Mouse (Mus musculus) limb, embryonic 10.5 days (tissue): ENCODE measurements around the gene Slc44a1. TPM values are rescaled to one million over a fixed set of nuclear protein-coding genes. Genes with fewer than 3 reads are reported as not detected.
A peak's percentile ranks its signal among the peaks of the same experiment; 100 is the strongest.

Experiments
- DNase-seq: peaks from one replicate; pipeline ENCODE4 v3.0.0-alpha.2; 2017; ENCODE audit warnings: low spot score
- H3K27ac ChIP-seq: fragments of 300-500 bp; sonication (generic); 2 replicates; pipeline ENCODE4 v1.5.1; 2016; ENCODE audit warnings: mild to moderate bottlenecking
- H3K27me3 ChIP-seq: fragments of 300-500 bp; sonication (generic); 2 replicates; pipeline ENCODE4 v1.6.1; 2016; ENCODE audit warnings: low read depth, mild to moderate bottlenecking; ENCODE audit not compliant: poor library complexity, severe bottlenecking
- H3K36me3 ChIP-seq: fragments of 300-500 bp; sonication (generic); 2 replicates; pipeline ENCODE4 v1.6.1; 2016; ENCODE audit warnings: mild to moderate bottlenecking, moderate library complexity
- H3K4me1 ChIP-seq: fragments of 300-500 bp; sonication (generic); 2 replicates; pipeline ENCODE4 v1.6.1; 2016
- H3K4me3 ChIP-seq: fragments of 300-500 bp; sonication (generic); 2 replicates; pipeline ENCODE4 v1.5.1; 2016; ENCODE audit warnings: mild to moderate bottlenecking, moderate library complexity
- H3K9me3 ChIP-seq: fragments of 300-500 bp; sonication (generic); replicated peaks from 2 replicates; pipeline ENCODE4 v1.6.1; 2016; ENCODE audit warnings: mild to moderate bottlenecking
- WGBS: fragments of 180-500 bp; shearing (Covaris S2); methylation state at CpG from one replicate; pipeline ENCODE4 v1.1.7; 2016; 5-methylcytosine and 5-hydroxymethylcytosine counted together
- polyA plus RNA-seq: library from polyadenylated mRNA; unstranded; fragments of >200 nt; fragmentation: Nextera tagmentation; extraction: Ambion mirVana; gene quantifications from 2 replicates; pipeline ENCODE4 v1.2.1, GENCODE M21; 2016

Slc44a1 gene
- 10.7 and 18.3 TPM in 2 replicates for polyA plus RNA-seq

DNA sequence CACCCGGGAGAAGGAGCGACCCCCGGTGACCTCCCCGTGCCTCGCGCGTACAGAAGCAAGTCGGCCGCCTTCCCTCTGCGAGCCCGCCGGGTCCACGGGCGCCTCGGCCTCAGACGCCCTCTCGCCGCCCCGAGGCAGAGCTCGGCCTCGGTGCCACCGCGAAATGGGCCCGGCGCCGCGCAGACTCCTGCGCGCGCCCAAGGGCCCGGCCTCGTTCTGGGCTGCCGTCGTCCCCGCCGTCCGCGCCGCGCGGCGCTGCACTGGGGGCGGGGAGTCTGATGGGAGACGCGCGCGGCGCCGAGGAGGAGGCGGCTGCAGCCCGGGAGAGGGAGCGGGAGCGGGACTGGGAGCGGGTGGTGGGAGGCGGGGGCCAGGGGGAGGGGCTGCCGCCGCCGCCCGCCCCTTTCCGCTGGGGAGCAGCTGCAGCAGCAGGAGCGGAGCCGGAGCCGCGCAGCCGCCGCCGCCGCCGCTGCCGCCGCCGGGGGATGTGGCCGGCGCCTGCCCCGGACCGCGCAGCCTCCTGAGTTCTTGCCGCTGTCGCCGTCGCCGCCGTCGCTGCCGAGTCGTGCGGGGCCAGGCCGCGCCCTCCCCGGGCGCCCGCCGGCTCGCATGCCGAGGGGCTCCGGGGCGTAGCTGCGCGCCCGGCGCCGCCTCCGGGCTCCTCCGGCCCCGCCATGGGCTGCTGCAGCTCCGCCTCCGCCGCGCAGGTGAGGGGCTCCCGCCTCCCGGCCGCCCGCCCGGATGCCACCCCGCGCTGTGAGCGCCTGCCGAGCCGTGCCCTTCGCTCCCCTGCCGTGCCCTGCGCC, at the start of gene Slc44a1:
TSS of gene Slc44a1 (plus strand) at position 404 of the 806 bp plus-strand sequence.
- Histone ChIP-seq H3K36me3 (no peaks in the 10 kb centered on the region), H3K4me3 (peak within 1 kb of the TSS; percentile 89), H3K9me3 (no peaks in the 10 kb centered on the region), H3K27me3 (peaks cover 10% of the 10 kb centered on the region; the same call in 1 of the 2 replicates), H3K27ac (peak within 1 kb of the TSS; percentile 91), H3K4me1 (peaks cover 62% of the 10 kb centered on the region)
- 4% methylated on average over 111 of the region's 122 CpGs for WGBS
- DNase-seq: peak; percentile 91

DNA sequence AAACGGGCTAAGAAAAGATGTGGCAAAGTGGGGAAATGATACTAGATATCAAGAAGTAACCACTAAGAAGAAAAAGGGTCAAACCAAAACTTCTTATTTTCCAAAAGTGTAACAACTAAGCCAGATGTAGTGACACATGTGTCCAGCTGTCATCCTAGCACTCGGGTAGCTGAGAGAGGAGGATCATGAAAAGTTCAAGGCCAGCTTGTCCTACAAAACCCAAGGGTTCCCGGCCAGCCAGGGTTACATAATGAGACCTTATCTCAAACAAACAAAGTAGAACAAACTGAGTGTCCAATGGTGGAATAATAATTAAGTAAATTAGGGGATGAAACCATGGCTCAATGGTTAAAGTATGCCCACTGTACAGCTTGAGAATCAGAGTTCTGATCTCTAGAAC, 45.2 kb upstream of the Slc44a1 start:
- Histone ChIP-seq H3K9me3 (no peaks in the 10 kb centered on the region), H3K27me3 (no peaks in the 10 kb centered on the region), H3K27ac (no peak overlapping the region), H3K4me1 (peaks cover 17% of the 10 kb centered on the region; the same call in 1 of the 2 replicates), H3K4me3 (no peak overlapping the region), H3K36me3 (no peaks in the 10 kb centered on the region)
- WGBS: 86% methylated on average over 3 of the region's 3 CpGs
- no peak for DNase-seq

GRCm38 (mm10) chr4:53396623-53397192, 43.5 kb upstream of the Slc44a1 start:
- DNase-seq: no peak
- Histone ChIP-seq H3K9me3 (no peaks in the 10 kb centered on the region), H3K4me1 (peaks cover 20% of the 10 kb centered on the region; the same call in 1 of the 2 replicates), H3K27ac (no peak overlapping the region), H3K36me3 (no peaks in the 10 kb centered on the region), H3K27me3 (no peaks in the 10 kb centered on the region), H3K4me3 (no peak overlapping the region)
- 81% methylated on average over 11 of the region's 11 CpGs for WGBS

- Histone ChIP-seq H3K27me3 (no peaks in the 10 kb centered on the region), H3K4me3 (no peak overlapping the region), H3K9me3 (no peaks in the 10 kb centered on the region), H3K4me1 (peaks cover 20% of the 10 kb centered on the region; the same call in 1 of the 2 replicates), H3K36me3 (no peaks in the 10 kb centered on the region), H3K27ac (no peak overlapping the region)
- WGBS: 80% methylated on average over 4 of the region's 4 CpGs
- no peak for DNase-seq
Observed at GRCm38 (mm10) chr4:53397280-53398117, 42.7 kb upstream of the Slc44a1 start.

GRCm38 (mm10) chr4:53398561-53398960, 41.7 kb upstream of the Slc44a1 start:
- Histone ChIP-seq H3K36me3 (no peaks in the 10 kb centered on the region), H3K4me1 (peaks cover 20% of the 10 kb centered on the region; the same call in 1 of the 2 replicates), H3K27ac (no peak overlapping the region), H3K9me3 (no peaks in the 10 kb centered on the region), H3K4me3 (no peak overlapping the region), H3K27me3 (no peaks in the 10 kb centered on the region)
- no peak for DNase-seq
- 74% methylated on average over 5 of the region's 5 CpGs for WGBS

DNA sequence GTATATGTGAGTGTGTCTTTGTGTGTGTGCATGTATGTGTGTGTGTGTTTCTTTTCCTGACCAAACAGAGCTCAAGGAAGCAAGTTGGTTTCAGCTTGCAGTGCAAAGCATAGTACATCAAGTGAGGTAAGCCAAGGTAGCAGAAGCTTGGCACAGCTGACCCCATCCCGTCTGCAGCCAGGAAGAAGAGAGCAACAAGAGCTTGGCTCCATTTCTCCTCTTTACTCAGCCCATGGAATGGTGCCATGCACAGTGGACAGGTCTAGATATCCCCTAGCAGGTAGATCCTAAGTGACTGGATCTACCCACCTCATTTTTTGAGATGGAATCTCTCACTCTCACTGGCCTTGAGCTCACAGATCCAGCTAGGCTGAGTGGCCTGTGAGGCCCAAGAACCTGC, 40.8 kb upstream of the Slc44a1 start:
- H3K27me3 ChIP-seq: no peaks in the 10 kb centered on the region
- no peak for DNase-seq
- H3K4me3 ChIP-seq: no peak overlapping the region
- H3K27ac ChIP-seq: no peak overlapping the region; the same call in 1 of the 2 replicates
- H3K9me3 ChIP-seq: no peaks in the 10 kb centered on the region
- 96% methylated on average over 1 of the region's 1 CpGs for WGBS
- H3K36me3 ChIP-seq: no peaks in the 10 kb centered on the region
- H3K4me1 ChIP-seq: peaks cover 20% of the 10 kb centered on the region; the same call in 1 of the 2 replicates

- Histone ChIP-seq H3K27ac (no peak overlapping the region), H3K4me3 (no peak overlapping the region), H3K9me3 (no peaks in the 10 kb centered on the region), H3K27me3 (no peaks in the 10 kb centered on the region), H3K4me1 (peaks cover 9% of the 10 kb centered on the region; the same call in 1 of the 2 replicates), H3K36me3 (no peaks in the 10 kb centered on the region)
- no peak for DNase-seq
- WGBS: 94% methylated on average over 12 of the region's 12 CpGs
Observed at GRCm38 (mm10) chr4:53403386-53403785, 36.8 kb upstream of the Slc44a1 start.

DNA sequence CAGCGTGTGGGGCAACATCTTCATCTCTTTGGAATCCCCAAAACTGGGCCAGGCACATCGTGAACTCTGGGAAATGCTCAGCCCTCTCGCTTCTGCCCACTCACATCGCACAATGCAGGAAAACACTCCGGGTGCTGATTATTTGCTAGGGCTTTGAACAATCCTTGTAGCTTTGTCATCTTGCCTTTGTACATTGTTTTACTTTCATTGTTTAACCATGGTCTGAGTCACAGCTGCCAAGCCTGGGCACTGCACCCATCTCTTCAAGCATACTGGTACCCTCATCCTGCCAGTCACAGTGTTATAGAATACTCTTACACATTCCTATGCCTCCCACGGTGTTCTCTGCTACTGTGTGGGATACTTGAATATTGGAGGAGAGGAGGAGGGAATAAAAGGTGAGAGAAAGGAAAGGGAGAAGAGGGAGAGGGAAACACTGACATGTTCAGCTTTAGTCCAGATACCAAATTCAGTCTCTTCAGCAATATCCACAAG, 35.7 kb upstream of the Slc44a1 start:
- H3K4me1 ChIP-seq: peaks cover 9% of the 10 kb centered on the region; the same call in 1 of the 2 replicates
- H3K4me3 ChIP-seq: no peak overlapping the region
- no peaks in the 10 kb centered on the region for H3K36me3 ChIP-seq
- 90% methylated on average over 6 of the region's 6 CpGs for WGBS
- DNase-seq: no peak
- no peaks in the 10 kb centered on the region for H3K27me3 ChIP-seq
- no peaks in the 10 kb centered on the region for H3K9me3 ChIP-seq
- no peak overlapping the region for H3K27ac ChIP-seq

DNA sequence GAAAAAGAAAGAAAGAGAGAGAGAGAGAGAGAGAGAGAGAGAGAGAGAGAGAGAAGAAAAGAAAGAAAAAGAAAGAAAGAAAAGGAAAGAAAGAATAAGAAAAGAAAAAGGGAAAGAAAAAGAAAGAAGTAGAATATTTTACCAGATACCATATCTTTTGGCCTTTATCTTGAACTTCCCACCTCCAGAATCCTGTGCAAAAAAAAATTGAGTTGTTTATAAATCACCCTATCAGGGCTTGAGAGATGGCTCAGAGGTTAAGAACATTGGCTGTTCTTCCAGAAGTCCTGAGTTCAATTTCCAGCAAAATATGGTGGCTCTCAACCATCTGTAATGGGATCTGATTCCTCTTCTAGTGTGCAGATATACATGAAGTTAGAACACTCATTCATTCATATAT, 33.3 kb upstream of the Slc44a1 start:
- H3K27me3 ChIP-seq: no peaks in the 10 kb centered on the region
- H3K4me1 ChIP-seq: 0 out of 2 replicates have a peak, but pooled peaks cover 2% of the 10 kb centered on the region
- DNase-seq: no peak

DNA sequence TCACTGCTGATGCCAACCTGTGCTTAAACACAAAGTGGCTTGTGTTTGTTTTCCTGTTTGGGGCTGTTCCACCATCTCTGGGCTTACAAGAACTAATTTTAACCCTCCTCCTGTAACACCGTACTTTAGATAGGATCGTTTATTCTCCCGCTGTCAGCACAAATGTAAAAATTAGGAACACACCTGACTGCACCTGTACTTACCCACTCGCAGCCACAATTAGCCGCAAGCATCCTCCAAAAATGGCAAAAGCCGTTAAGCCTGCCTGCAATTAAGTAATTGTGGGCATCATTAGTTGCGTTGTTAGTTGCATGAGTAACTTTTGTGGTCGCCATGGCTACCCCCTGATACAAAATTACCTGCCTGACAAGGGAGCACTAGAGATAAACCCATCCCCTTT, 31.4 kb upstream of the Slc44a1 start:
- 0 out of 2 replicates have a peak, but pooled peaks cover 2% of the 10 kb centered on the region for H3K4me1 ChIP-seq
- no peak overlapping the region for H3K27ac ChIP-seq
- H3K4me3 ChIP-seq: no peak overlapping the region
- H3K36me3 ChIP-seq: no peaks in the 10 kb centered on the region
- H3K9me3 ChIP-seq: no peaks in the 10 kb centered on the region
- DNase-seq: no peak
- H3K27me3 ChIP-seq: no peaks in the 10 kb centered on the region
- WGBS: 68% methylated on average over 8 of the region's 8 CpGs

More for the DNA sequence above, 33.3 kb upstream of the Slc44a1 start:
- no peaks in the 10 kb centered on the region for H3K36me3 ChIP-seq
- H3K9me3 ChIP-seq: no peaks in the 10 kb centered on the region
- no peak overlapping the region for H3K27ac ChIP-seq
- no peak overlapping the region for H3K4me3 ChIP-seq

DNA sequence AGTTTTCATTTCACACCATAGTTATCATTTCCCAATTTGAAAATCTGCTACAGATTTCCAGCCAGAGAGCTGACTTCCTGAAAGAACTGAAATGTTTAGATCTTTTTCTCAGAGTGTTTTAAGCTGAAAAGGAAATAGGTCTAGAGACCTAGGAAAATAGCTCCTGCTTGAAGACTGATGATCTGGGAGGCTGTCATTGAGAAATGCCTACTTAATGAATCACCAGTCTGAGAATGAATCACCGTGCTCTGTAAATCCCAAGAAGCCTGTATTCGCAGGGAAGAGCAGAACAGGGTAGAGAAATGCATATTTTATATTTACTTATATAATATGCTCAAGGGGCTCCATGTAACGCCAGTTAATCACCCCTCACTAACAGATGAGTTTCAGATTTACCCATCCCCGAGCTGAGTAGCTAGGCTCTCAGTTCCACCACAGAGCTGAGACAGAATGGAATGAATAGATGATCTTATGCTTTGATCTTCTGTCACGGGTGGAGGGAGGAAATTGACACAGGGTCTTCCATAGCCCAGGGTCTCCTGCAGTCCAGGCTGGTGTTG, 30.6 kb upstream of the Slc44a1 start:
- DNase-seq: no peak
- H3K9me3 ChIP-seq: no peaks in the 10 kb centered on the region
- 49% methylated on average over 5 of the region's 5 CpGs for WGBS
- no peak overlapping the region for H3K27ac ChIP-seq
- H3K36me3 ChIP-seq: no peaks in the 10 kb centered on the region
- H3K27me3 ChIP-seq: no peaks in the 10 kb centered on the region
- 0 out of 2 replicates have a peak, but pooled peaks cover 2% of the 10 kb centered on the region for H3K4me1 ChIP-seq
- no peak overlapping the region for H3K4me3 ChIP-seq

- Histone ChIP-seq H3K36me3 (no peaks in the 10 kb centered on the region), H3K9me3 (no peaks in the 10 kb centered on the region), H3K27me3 (no peaks in the 10 kb centered on the region), H3K27ac (no peak overlapping the region), H3K4me3 (no peak overlapping the region), H3K4me1 (0 out of 2 replicates have a peak, but pooled peaks cover 2% of the 10 kb centered on the region)
- 89% methylated on average over 5 of the region's 5 CpGs for WGBS
- no peak for DNase-seq
Observed at GRCm38 (mm10) chr4:53410752-53411151, 29.5 kb upstream of the Slc44a1 start.
